Mouse (Mus musculus): ENCODE measurements around the gene Adra1d.

The Adra1d gene

DNA sequence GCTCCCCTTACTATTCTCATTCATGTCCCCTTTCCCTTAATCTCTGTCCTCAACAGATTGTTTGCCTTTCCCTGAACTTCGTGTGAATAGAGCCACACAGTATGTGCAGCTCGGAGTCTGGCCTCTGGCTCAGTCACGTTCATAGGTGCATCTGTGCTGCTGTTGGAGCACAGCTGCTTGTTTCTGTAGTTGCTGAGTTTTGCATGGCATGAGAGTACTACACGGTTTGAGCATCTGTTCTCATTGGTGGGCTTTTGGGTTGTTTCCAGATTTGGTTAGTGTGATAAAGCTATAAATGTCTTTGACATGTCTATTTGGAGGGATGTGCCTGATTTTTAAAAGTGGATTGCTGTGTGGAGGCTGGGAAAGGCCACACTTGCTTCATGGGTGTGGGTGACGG lies 51.6 kb downstream of the Adra1d start:
- H3K9me3 ChIP-seq (ENCODE audit: low read length) = no peaks in the 10 kb centered on the region
- H3K4me1 ChIP-seq (replicated peaks; ENCODE audit: low read depth, low read length) = peaks cover 59% of the 10 kb centered on the region
- peaks cover 20% of the 10 kb centered on the region for H3K36me3 ChIP-seq (ENCODE audit: insufficient read depth, low read length)
- H3K4me3 ChIP-seq (replicated peaks; ENCODE audit: low read length) = peak overlapping the region; percentile 71
- H3K27me3 ChIP-seq (ENCODE audit: insufficient read depth, low read length) = no peaks in the 10 kb centered on the region
- no peak for TF ChIP-seq NANOG (IDR thresholded peaks at IDR 0.05; ENCODE audit: borderline replicate concordance, low read length)

DNA sequence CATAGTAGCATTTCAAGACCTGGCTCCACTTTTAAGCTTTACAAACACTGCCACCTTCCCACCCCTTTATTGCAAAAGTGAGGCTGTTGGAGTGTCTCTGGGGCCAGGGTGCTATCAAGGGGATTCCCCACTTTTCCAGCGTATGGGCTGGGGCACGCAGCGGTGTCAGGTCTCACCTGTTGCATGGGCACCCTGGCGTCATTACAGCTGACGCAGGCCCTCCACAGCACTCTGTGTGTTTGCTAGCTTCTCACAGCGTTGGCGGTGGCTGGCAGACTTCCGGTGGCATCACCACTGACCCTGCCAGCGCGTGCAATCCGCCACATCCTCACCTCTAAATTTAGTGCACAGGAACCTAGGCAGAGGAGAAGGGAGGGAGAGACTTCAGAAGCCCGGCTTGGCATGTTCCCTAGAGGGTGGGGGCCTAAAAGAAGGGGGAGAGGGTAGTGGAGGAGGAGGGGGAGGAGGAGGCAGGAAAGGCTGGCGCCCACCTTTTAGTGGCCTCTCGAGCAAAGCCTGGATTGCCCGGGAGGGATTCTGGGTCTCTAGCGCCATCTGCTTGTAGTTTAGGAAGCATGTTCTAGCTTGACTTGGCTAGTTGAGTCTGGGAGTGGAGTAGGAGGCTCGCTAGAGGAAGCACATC lies 52.3 kb downstream of the Adra1d start:
- Histone ChIP-seq H3K36me3 (ENCODE audit: insufficient read depth, low read length) (peaks cover 13% of the 10 kb centered on the region), H3K27me3 (ENCODE audit: insufficient read depth, low read length) (no peaks in the 10 kb centered on the region), H3K4me1 (replicated peaks; ENCODE audit: low read depth, low read length) (peaks cover 67% of the 10 kb centered on the region), H3K4me3 (replicated peaks; ENCODE audit: low read length) (peak overlapping the region; percentile 71), H3K9me3 (ENCODE audit: low read length) (no peaks in the 10 kb centered on the region)
- TF ChIP-seq POU5F1 (IDR thresholded peaks at IDR 0.05; ENCODE audit: borderline replicate concordance, low read length) (no peak), NANOG (IDR thresholded peaks at IDR 0.05; ENCODE audit: borderline replicate concordance, low read length) (no peak), CTCF (conservative IDR thresholded peaks at IDR 0.05; ENCODE audit: low read length) (peak; percentile 37)

DNA sequence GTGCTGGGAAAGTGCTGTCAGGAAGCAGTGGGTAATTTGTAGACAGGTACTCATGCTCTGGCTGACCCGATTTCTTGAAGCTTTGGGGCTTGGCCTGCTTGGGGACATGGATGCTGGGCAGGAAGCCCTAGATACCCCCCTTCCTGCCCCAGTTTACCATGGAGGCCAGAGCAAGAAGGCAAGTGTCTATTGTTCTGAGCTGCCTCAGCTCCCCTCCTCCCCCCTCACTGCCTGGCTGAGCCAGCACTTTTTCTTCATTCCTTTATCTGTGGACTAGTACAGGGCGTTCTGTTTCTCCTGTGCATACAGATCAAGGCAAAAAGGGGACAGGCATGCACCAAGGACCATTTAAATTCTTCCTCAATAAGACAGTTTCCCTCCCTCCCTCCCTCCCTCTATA lies 53.6 kb downstream of the Adra1d start:
- Histone ChIP-seq H3K4me1 (replicated peaks; ENCODE audit: low read depth, low read length) (peaks cover 79% of the 10 kb centered on the region), H3K36me3 (ENCODE audit: insufficient read depth, low read length) (peaks cover 7% of the 10 kb centered on the region; the same call in 1 of the 2 replicates), H3K27me3 (ENCODE audit: insufficient read depth, low read length) (no peaks in the 10 kb centered on the region), H3K9me3 (ENCODE audit: low read length) (no peaks in the 10 kb centered on the region), H3K4me3 (replicated peaks; ENCODE audit: low read length) (0 out of 2 replicates have a peak overlapping the region, but pooled peaks have one; percentile 10)
- TF ChIP-seq NANOG (IDR thresholded peaks at IDR 0.05; ENCODE audit: borderline replicate concordance, low read length) (no peak), POU5F1 (IDR thresholded peaks at IDR 0.05; ENCODE audit: borderline replicate concordance, low read length) (no peak), CTCF (conservative IDR thresholded peaks at IDR 0.05; ENCODE audit: low read length) (no peak)

DNA sequence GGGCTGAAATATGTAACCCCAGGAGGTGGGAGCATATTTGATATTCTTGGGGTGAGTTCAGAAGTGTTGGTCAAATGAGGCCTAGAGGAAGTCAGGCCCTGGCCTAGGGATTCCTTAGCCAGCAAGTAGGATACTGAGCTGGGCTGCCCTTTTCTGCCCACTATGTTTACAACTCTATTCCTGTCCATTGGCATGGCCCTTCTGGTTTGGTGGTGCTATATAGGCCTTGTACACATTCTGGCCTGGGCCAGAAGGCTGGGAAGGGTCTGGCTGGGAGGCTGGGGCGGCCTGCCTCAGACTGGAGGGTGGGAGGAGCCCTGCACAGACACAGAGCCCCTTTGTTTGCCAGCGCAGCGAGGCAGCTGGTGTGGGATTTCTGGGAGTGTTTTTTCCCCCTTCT lies 55.7 kb downstream of the Adra1d start:
- peak overlapping the region; percentile 39 for H3K4me3 ChIP-seq (replicated peaks; ENCODE audit: low read length)
- H3K36me3 ChIP-seq (ENCODE audit: insufficient read depth, low read length) = no peaks in the 10 kb centered on the region
- H3K4me1 ChIP-seq (replicated peaks; ENCODE audit: low read depth, low read length) = peaks cover 99% of the 10 kb centered on the region
- no peak for TF ChIP-seq CTCF (conservative IDR thresholded peaks at IDR 0.05; ENCODE audit: low read length)
- TF ChIP-seq POU5F1 (IDR thresholded peaks at IDR 0.05; ENCODE audit: borderline replicate concordance, low read length) = no peak
- no peak for TF ChIP-seq NANOG (IDR thresholded peaks at IDR 0.05; ENCODE audit: borderline replicate concordance, low read length)
- H3K9me3 ChIP-seq (ENCODE audit: low read length) = no peaks in the 10 kb centered on the region
- no peaks in the 10 kb centered on the region for H3K27me3 ChIP-seq (ENCODE audit: insufficient read depth, low read length)

DNA sequence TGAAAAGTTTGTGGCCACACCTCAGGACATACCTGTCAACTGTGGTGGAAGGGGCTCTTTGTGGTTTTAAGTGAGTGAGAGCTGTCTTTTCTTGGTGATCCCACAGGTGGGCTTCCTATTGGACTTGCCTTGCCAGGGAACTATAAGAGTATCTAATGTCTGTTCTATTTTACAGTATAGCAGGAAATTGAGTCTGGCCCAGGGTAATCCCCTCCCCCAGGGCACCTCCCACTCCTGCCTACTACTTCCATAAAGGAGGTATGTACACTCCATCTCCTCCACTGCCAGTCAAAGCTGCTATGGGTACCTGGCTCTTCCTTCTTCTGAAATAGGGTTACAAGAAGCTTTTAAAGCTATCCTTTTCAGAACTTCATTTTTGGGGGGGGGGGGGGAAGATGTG lies 56.7 kb downstream of the Adra1d start:
- Histone ChIP-seq H3K4me1 (replicated peaks; ENCODE audit: low read depth, low read length) (peaks cover 99% of the 10 kb centered on the region), H3K27me3 (ENCODE audit: insufficient read depth, low read length) (no peaks in the 10 kb centered on the region), H3K4me3 (replicated peaks; ENCODE audit: low read length) (no peak overlapping the region), H3K9me3 (ENCODE audit: low read length) (no peaks in the 10 kb centered on the region), H3K36me3 (ENCODE audit: insufficient read depth, low read length) (no peaks in the 10 kb centered on the region)
- no peak for TF ChIP-seq POU5F1 (IDR thresholded peaks at IDR 0.05; ENCODE audit: borderline replicate concordance, low read length)
- TF ChIP-seq CTCF (conservative IDR thresholded peaks at IDR 0.05; ENCODE audit: low read length) = no peak
- no peak for TF ChIP-seq NANOG (IDR thresholded peaks at IDR 0.05; ENCODE audit: borderline replicate concordance, low read length)

DNA sequence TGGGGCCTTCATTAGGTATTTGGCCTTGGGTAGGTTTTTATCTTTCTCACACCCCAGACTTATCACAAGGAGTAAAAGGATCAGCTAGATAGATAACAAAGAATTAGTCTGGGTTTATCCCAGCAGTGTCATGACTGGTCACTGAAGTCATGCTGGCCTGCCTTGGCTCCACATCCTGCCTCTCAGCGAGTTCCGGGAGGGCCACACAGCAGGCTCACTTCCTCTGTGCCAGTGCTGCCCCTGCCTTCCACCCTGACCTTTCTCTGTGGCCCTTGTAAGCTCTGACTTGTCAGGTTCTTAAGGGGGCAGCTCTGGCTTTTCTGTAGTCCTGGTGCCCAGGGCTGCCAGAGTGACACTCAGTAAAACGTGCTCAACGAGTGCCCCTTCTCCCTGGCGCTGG lies 59.5 kb downstream of the Adra1d start:
- Histone ChIP-seq H3K4me3 (replicated peaks; ENCODE audit: low read length) (peak overlapping the region; percentile 17; the same call in 1 of the 2 replicates), H3K36me3 (ENCODE audit: insufficient read depth, low read length) (no peaks in the 10 kb centered on the region), H3K4me1 (replicated peaks; ENCODE audit: low read depth, low read length) (peaks cover 99% of the 10 kb centered on the region), H3K27me3 (ENCODE audit: insufficient read depth, low read length) (no peaks in the 10 kb centered on the region), H3K9me3 (ENCODE audit: low read length) (no peaks in the 10 kb centered on the region)
- TF ChIP-seq CTCF (conservative IDR thresholded peaks at IDR 0.05; ENCODE audit: low read length) (no peak), POU5F1 (IDR thresholded peaks at IDR 0.05; ENCODE audit: borderline replicate concordance, low read length) (no peak), NANOG (IDR thresholded peaks at IDR 0.05; ENCODE audit: borderline replicate concordance, low read length) (no peak)

DNA sequence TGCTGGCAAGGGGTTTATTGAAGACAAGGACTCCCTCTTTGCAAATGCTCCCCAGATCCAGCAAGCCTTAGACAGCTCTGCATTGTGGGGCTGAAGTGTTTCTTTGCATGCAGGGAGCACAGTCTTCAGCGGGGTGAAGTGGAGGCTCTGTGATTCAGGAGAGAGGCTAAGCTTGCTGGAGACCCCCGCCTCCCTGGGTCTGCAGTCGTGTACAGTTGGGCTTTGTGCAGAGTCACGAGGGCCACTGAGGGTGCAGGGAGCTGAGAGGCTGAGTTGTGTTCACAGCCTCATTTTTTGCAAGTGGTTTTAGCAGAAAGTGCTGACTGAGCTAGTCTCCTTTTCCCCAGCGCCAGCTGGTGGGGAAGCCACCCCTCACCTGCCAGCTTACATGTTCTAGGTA lies 60.2 kb downstream of the Adra1d start:
- H3K4me3 ChIP-seq (replicated peaks; ENCODE audit: low read length) = no peak overlapping the region
- no peaks in the 10 kb centered on the region for H3K9me3 ChIP-seq (ENCODE audit: low read length)
- TF ChIP-seq POU5F1 (IDR thresholded peaks at IDR 0.05; ENCODE audit: borderline replicate concordance, low read length) (no peak), NANOG (IDR thresholded peaks at IDR 0.05; ENCODE audit: borderline replicate concordance, low read length) (no peak), CTCF (conservative IDR thresholded peaks at IDR 0.05; ENCODE audit: low read length) (no peak)
- no peaks in the 10 kb centered on the region for H3K27me3 ChIP-seq (ENCODE audit: insufficient read depth, low read length)
- peaks cover 99% of the 10 kb centered on the region for H3K4me1 ChIP-seq (replicated peaks; ENCODE audit: low read depth, low read length)
- H3K36me3 ChIP-seq (ENCODE audit: insufficient read depth, low read length) = no peaks in the 10 kb centered on the region

DNA sequence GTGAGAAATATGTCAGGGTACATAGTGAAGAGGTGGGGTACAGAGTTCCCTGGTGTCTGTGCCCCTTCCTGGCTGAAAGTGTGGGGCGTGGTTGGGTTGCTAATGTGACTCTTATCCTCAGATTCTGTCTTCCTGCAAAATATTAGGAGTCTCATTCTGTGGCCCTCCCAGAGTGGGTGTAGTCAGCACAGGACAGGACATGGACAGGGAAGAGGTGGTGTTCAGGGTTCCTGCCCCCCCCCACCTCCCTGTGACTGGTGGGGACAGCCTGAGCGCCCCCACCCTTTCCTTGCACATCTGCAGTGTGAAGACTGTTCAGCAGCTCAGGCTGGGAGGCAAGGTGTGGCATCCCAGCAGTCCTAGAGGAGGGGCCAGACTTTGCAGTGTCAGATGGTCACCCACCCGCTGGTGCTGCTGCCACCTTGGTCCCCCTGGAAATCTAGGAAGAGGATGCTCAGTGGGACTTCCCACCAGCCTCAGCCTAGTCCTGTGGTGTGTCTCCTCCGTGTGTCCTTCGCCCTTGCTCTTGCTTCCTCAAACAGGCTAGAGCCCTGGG lies 62.7 kb downstream of the Adra1d start:
- Histone ChIP-seq H3K9me3 (ENCODE audit: low read length) (no peaks in the 10 kb centered on the region), H3K4me1 (replicated peaks; ENCODE audit: low read depth, low read length) (peaks cover 97% of the 10 kb centered on the region), H3K36me3 (ENCODE audit: insufficient read depth, low read length) (no peaks in the 10 kb centered on the region), H3K27me3 (ENCODE audit: insufficient read depth, low read length) (0 out of 2 replicates have a peak, but pooled peaks cover 5% of the 10 kb centered on the region), H3K4me3 (replicated peaks; ENCODE audit: low read length) (0 out of 2 replicates have a peak overlapping the region, but pooled peaks have one; percentile 20)
- TF ChIP-seq NANOG (IDR thresholded peaks at IDR 0.05; ENCODE audit: borderline replicate concordance, low read length) = no peak
- no peak for TF ChIP-seq POU5F1 (IDR thresholded peaks at IDR 0.05; ENCODE audit: borderline replicate concordance, low read length)
- TF ChIP-seq CTCF (conservative IDR thresholded peaks at IDR 0.05; ENCODE audit: low read length) = no peak

DNA sequence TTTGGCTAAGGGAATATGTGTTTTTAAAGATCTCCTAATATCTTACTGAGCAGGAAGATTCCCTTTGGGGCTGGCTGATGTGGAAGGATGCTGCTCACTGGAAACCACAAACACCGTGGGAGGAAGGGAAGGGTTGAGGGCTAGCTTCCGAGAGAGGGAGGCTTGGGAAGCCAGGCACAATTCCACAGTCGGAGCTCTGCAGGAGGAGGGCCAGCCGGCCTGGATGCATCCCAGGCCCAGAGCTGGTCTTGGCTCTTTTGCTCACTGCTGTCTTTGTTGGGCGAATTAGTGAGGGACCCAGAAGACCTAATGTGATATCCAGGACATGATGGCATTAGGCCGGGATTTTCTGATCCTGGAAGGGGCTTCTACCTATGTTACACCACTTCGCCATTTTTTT lies 63.9 kb downstream of the Adra1d start:
- peaks cover 13% of the 10 kb centered on the region for H3K27me3 ChIP-seq (ENCODE audit: insufficient read depth, low read length)
- TF ChIP-seq CTCF (conservative IDR thresholded peaks at IDR 0.05; ENCODE audit: low read length) (no peak), POU5F1 (IDR thresholded peaks at IDR 0.05; ENCODE audit: borderline replicate concordance, low read length) (no peak)

More for the DNA sequence above, 63.9 kb downstream of the Adra1d start:
- Histone ChIP-seq H3K9me3 (ENCODE audit: low read length) (no peaks in the 10 kb centered on the region), H3K36me3 (ENCODE audit: insufficient read depth, low read length) (no peaks in the 10 kb centered on the region), H3K4me3 (replicated peaks; ENCODE audit: low read length) (no peak overlapping the region), H3K4me1 (replicated peaks; ENCODE audit: low read depth, low read length) (peaks cover 93% of the 10 kb centered on the region)
